Mouse (Mus musculus): ENCODE results near the gene Adamts14.

DNA sequence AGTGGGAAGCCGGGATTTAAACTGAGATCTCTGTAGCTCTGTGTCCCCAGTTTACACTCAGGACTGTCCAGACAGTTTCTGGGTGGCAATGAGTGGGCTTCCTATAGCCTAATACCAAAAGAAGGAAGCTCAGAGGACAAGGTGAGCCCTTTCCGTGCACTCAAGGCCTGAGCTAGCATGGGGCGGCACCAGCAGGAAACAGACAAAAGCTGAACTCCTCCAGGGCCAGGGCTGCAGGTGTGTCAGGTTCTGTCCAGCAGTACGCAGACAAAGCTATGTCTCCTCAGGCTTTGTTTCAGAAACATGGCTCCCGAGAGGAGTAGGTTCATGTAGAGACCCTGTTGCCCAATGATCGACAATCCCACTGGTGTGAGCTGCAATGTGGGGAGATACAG, 35.9 kb downstream of the Adamts14 start:
- TF ChIP-seq CTCF (IDR thresholded peaks at IDR 0.05; ENCODE audit: low read depth), result no peak
- TF ChIP-seq EP300 (optimal IDR thresholded peaks at IDR 0.05), result no peak

Measured in stomach, postnatal 0 days (tissue).